In genomic region chr11:30952829-30953228, GRCm38 (mm10) we compare ENCODE assay signal across 8 mouse cellular contexts. TPM values are rescaled to one million over a fixed set of nuclear protein-coding genes. Genes with fewer than 3 reads are reported as not detected.
DNase-seq lines count a peak whose midpoint lies in the region; ATAC-seq and TF ChIP-seq lines count a peak whose summit lies in the region.

No protein-coding gene starts in this region.

- ATAC-seq in heart, postnatal 0 days (ENCODE audit: insufficient read depth, low read depth): no peak
- no peak for ATAC-seq in hindbrain, embryonic 15.5 days (ENCODE audit: low FRiP score, low read depth)
- ATAC-seq in midbrain, embryonic 15.5 days (replicated peaks): no peak
- ATAC-seq in cerebellum, adult (ENCODE audit: insufficient number of reproducible peaks, low FRiP score, low TSS enrichment): no peak

- peaks cover 24% of the 10 kb centered on the region for H3K36me3 ChIP-seq in heart, postnatal 0 days (replicated peaks; ENCODE audit: control insufficient read depth, insufficient read depth, low read length)
- H3K36me3 ChIP-seq in hindbrain, embryonic 15.5 days: peaks cover 41% of the 10 kb centered on the region
- H3K36me3 ChIP-seq in midbrain, embryonic 15.5 days (replicated peaks): peaks cover 13% of the 10 kb centered on the region; the same call in 1 of the 2 replicates

- no peak for TF ChIP-seq CTCF in heart, postnatal 0 days (IDR thresholded peaks at IDR 0.05; ENCODE audit: low read depth)
- no peak for TF ChIP-seq CTCF in bone marrow macrophage, adult 2 months (IDR thresholded peaks at IDR 0.05; ENCODE audit: low read depth, low read length)

- H3K4me3 ChIP-seq in heart, postnatal 0 days (ENCODE audit: low read depth, low read length): peak overlapping the region; percentile 87
- H3K4me3 ChIP-seq in bone marrow macrophage, adult 2 months (ENCODE audit: insufficient read depth, low read length): peak overlapping the region; percentile 92; the same call in 1 of the 2 replicates
- peak overlapping the region; percentile 60 for H3K4me3 ChIP-seq in hindbrain, embryonic 15.5 days
- peak overlapping the region; percentile 78 for H3K4me3 ChIP-seq in midbrain, embryonic 15.5 days

- H3K4me2 ChIP-seq in heart, postnatal 0 days (ENCODE audit: low read depth, low read length): peak overlapping the region; percentile 90
- peak overlapping the region; percentile 60 for H3K4me2 ChIP-seq in hindbrain, embryonic 15.5 days
- peak overlapping the region; percentile 59 for H3K4me2 ChIP-seq in midbrain, embryonic 15.5 days

- TF ChIP-seq POLR2A in bone marrow macrophage, adult 2 months (IDR thresholded peaks at IDR 0.05; ENCODE audit: borderline replicate concordance, low read depth, low read length): no peak

- H3K9me3 ChIP-seq in heart, postnatal 0 days (replicated peaks; ENCODE audit: control insufficient read depth, low read length): no peaks in the 10 kb centered on the region
- H3K9me3 ChIP-seq in hindbrain, embryonic 15.5 days: 0 out of 2 replicates have a peak, but pooled peaks cover 11% of the 10 kb centered on the region
- H3K9me3 ChIP-seq in midbrain, embryonic 15.5 days: no peaks in the 10 kb centered on the region; the same call in 1 of the 2 replicates

- DNase-seq in heart, postnatal 0 days (ENCODE audit: low spot score): no peak
- no peak for DNase-seq in heart, postnatal 4 days
- no peak for DNase-seq in cerebellum, adult 9-11 months
- no peak for DNase-seq in testis, postnatal 14 days (ENCODE audit: low spot score)

- H3K27ac ChIP-seq in heart, postnatal 0 days (ENCODE audit: low read depth): no peak overlapping the region
- H3K27ac ChIP-seq in bone marrow macrophage, adult 2 months (ENCODE audit: insufficient read depth, low read depth, low read length): no peak overlapping the region
- H3K27ac ChIP-seq in hindbrain, embryonic 15.5 days (replicated peaks): no peak overlapping the region
- no peak overlapping the region for H3K27ac ChIP-seq in midbrain, embryonic 15.5 days

- H3K9ac ChIP-seq in heart, postnatal 0 days (replicated peaks; ENCODE audit: low read depth, low read length): peak overlapping the region; percentile 85; the same call in 1 of the 2 replicates
- no peak overlapping the region; the same call in 1 of the 2 replicates for H3K9ac ChIP-seq in hindbrain, embryonic 15.5 days
- peak overlapping the region; percentile 76; the same call in 1 of the 2 replicates for H3K9ac ChIP-seq in midbrain, embryonic 15.5 days

- whole genome bisulfite sequencing in heart, postnatal 0 days: 61% methylated on average over 5 of the region's 5 CpGs
- WGBS in hindbrain, embryonic 15.5 days: 76% methylated on average over 5 of the region's 5 CpGs
- WGBS in midbrain, embryonic 15.5 days: 73% methylated on average over 5 of the region's 5 CpGs

- H3K27me3 ChIP-seq in heart, postnatal 0 days (ENCODE audit: control insufficient read depth, insufficient read depth, low read length): no peaks in the 10 kb centered on the region
- no peaks in the 10 kb centered on the region for H3K27me3 ChIP-seq in hindbrain, embryonic 15.5 days
- no peaks in the 10 kb centered on the region for H3K27me3 ChIP-seq in midbrain, embryonic 15.5 days (replicated peaks)

- TF ChIP-seq EP300 in heart, postnatal 0 days (IDR thresholded peaks at IDR 0.05; ENCODE audit: low read depth): no peak

- H3K4me1 ChIP-seq in heart, postnatal 0 days (ENCODE audit: control insufficient read depth, insufficient read depth): peaks cover 17% of the 10 kb centered on the region; the same call in 1 of the 2 replicates
- H3K4me1 ChIP-seq in bone marrow macrophage, adult 2 months (ENCODE audit: control insufficient read depth, insufficient read depth, low read length): peaks cover 4% of the 10 kb centered on the region; the same call in 1 of the 2 replicates
- H3K4me1 ChIP-seq in hindbrain, embryonic 15.5 days (replicated peaks): peaks cover 17% of the 10 kb centered on the region
- peaks cover 18% of the 10 kb centered on the region for H3K4me1 ChIP-seq in midbrain, embryonic 15.5 days

RNA-seq across cellular contexts. Expression of gene Erlec1, which starts 1.3 kb away (rescaled TPM):
- total RNA-seq in heart, postnatal 0 days (2014; rRNA removed; ENCODE audit: low replicate concordance): 6.3 and 14.3 TPM in 2 replicates
- 10.6 and 11.6 TPM in 2 replicates for polyA plus RNA-seq in heart, postnatal 0 days (2015; fragmentation: Nextera tagmentation; extraction: Ambion mirVana)
- total RNA-seq in heart, postnatal 4 days (2021): 10 to 100 TPM; 40.3 to 42.9 TPM
- polyA plus RNA-seq in bone marrow macrophage, adult 2 months (2012; ENCODE audit: insufficient read depth, insufficient read length, missing spikeins): 50.7 and 52.9 TPM in 2 replicates
- 10.5 TPM in 2 replicates for polyA plus RNA-seq in hindbrain, embryonic 15.5 days (2015; fragmentation: Nextera tagmentation; extraction: Ambion mirVana)
- polyA plus RNA-seq in midbrain, embryonic 15.5 days (2015; fragmentation: Nextera tagmentation; extraction: Ambion mirVana): 9.3 and 10.0 TPM in 2 replicates

RNA-seq across cellular contexts. Expression of gene Chac2, which starts 33.3 kb away (rescaled TPM):
- total RNA-seq in heart, postnatal 0 days (2014; rRNA removed; ENCODE audit: low replicate concordance): 5.9 and 8.4 TPM in 2 replicates
- 15.1 and 17.7 TPM in 2 replicates for polyA plus RNA-seq in heart, postnatal 0 days (2015; fragmentation: Nextera tagmentation; extraction: Ambion mirVana)
- 10 to 100 TPM in 1 of 2 experiments, 1 to 10 TPM in 1; 9.1 to 10.3 TPM for total RNA-seq in heart, postnatal 4 days (2021)
- 4.8 and 6.1 TPM in 2 replicates for polyA plus RNA-seq in bone marrow macrophage, adult 2 months (2012; ENCODE audit: insufficient read depth, insufficient read length, missing spikeins)
- 28.9 and 32.7 TPM in 2 replicates for polyA plus RNA-seq in hindbrain, embryonic 15.5 days (2015; fragmentation: Nextera tagmentation; extraction: Ambion mirVana)
- 28.6 and 31.1 TPM in 2 replicates for polyA plus RNA-seq in midbrain, embryonic 15.5 days (2015; fragmentation: Nextera tagmentation; extraction: Ambion mirVana)
